Mouse (Mus musculus) thymus, postnatal 4 days (tissue): ENCODE measurements around the gene Slc26a5.

Source experiments
- DNase-seq: peaks from one replicate; pipeline ENCODE4 v3.0.0; 2021

Gene Slc26a5

DNA sequence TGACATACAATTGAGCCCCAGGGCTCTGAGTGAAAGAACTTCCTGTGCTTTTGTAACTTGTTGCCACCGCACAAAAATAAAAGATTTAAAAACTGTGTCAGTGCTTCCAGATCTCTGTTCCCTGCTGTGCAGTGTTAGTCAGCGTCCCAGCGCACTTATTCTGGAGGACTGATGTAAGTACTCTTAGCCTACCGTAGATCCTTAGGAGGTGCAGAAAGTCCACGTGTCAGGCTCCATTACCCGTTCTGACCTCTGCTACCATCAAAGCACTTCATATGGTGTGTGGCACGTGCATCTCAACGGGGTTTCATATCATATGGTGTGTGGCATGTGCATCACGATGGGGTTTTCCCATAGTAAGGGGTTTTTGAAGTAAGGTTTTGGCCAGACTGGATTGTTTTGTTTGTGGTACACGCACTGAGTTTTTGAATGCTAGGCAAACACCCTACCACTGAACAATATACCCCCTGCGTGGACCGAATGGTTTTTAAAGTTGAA, 61.7 kb downstream of the Slc26a5 start:
- no peak for DNase-seq

- DNase-seq: no peak
Measured at GRCm38 (mm10) chr5:21802907-21803306, 62.5 kb downstream of the Slc26a5 start.

DNA sequence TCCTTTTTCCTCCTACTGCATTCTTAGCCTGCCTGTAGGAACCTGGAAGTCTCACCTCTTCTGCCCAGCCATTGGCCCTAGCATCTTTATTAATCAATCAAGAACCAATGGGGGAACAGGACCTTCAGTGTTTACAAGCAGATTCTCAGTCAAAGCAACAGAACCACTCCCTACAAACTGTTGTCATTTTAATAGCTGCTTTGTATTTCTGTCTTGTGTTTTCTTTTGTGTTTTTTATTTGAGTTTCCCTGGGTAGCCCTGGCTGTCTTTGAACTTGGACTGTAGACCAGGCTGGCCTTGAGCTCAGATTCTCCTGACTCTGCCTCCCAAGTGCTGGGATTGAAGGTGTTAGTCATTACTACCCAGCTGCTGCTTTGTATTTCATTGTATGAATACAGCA, 73.2 kb downstream of the Slc26a5 start:
- DNase-seq: no peak

DNA sequence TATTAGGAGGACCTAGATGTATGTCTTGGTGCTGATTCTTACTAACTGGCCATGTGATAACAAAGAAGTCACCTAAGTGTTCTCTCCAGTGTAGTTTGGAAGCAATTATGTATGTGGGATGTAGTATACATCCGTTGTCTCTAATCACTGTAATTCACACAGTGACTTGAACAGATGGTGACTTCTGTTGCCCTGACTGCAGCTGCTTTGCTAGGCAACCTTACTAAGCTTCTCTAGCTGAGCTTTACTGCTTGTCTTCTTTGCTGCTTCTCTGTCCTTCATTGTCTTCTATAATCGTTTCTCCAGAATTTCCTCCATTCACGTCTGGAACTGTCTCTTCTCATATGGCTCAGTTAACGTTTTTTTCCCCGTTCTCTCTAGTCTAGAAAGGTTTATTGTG, 76.3 kb downstream of the Slc26a5 start:
- no peak for DNase-seq

GRCm38 (mm10) chr5:21787186-21788105, 78.0 kb downstream of the Slc26a5 start:
- no peak for DNase-seq

- peak; percentile 93 for DNase-seq
Measured at GRCm38 (mm10) chr5:21786258-21787185, 78.9 kb downstream of the Slc26a5 start.

DNA sequence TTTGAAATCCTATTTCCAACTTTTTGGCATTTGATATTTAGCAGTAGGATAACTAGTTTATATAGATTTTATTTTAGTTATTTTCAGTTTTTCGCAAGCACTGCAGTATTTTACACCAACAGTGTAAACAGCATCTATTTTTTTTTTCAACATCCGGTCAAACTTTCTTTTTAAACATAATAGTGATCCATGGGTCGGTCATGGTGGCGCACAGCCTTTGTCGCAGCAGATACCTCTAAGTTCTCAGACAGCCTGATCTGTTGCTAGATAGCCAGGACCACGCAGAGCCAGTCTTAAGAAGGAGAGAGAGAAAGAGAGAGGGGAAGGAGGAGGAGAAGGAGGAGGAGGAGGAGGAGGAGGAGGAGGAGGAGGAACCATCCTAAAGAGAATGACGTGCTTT, 79.6 kb downstream of the Slc26a5 start:
- DNase-seq: peak; percentile 12

GRCm38 (mm10) chr5:21785053-21785452, 80.4 kb downstream of the Slc26a5 start, which contains the start of the genes Dnajc2 and Psmc2:
Gene Dnajc2 (minus strand): TSS chr5:21785251.
Gene Psmc2 (plus strand): TSS chr5:21785283.
- DNase-seq: peak; percentile 90

- DNase-seq: peak; percentile 70
Measured at GRCm38 (mm10) chr5:21784161-21785052, 81.0 kb downstream of the Slc26a5 start.

GRCm38 (mm10) chr5:21776491-21776890, 88.9 kb downstream of the Slc26a5 start:
- DNase-seq: no peak

GRCm38 (mm10) chr5:21769841-21770240, 95.6 kb downstream of the Slc26a5 start:
- DNase-seq: no peak

GRCm38 (mm10) chr5:21768506-21768905, 96.9 kb downstream of the Slc26a5 start:
- no peak for DNase-seq
